In genomic region chr4:129879206-129879780, GRCm38 (mm10) we compare ENCODE assay signal across 26 mouse cellular contexts. TPM values are rescaled to one million over a fixed set of nuclear protein-coding genes. Genes with fewer than 3 reads are reported as not detected.
DNase-seq lines count a peak whose midpoint lies in the region; ATAC-seq lines count a peak whose summit lies in the region.
"Had no signal": no experiment of that assay in that cellular context is flagged by ENCODE, and none has a peak within 500 bp of the region (broad histone marks: within the 10 kb centered on the region; RNA-seq: fewer than 3 reads in every experiment).

No protein-coding gene starts in this region.

- no peak overlapping the region for H3K4me3 ChIP-seq in midbrain, embryonic 10.5 days
- H3K4me3 ChIP-seq in midbrain, embryonic 14.5 days (replicated peaks; ENCODE audit: low read depth, low read length), result no peak overlapping the region
- no peak overlapping the region for H3K4me3 ChIP-seq in embryonic facial prominence, embryonic 14.5 days (ENCODE audit: low read depth, low read length)
- H3K4me3 ChIP-seq: forebrain, embryonic 15.5 days; heart, adult 2 months; heart, embryonic 15.5 days; intestine, embryonic 15.5 days; liver, embryonic 15.5 days; lung, embryonic 15.5 days; megakaryocyte, embryonic 14.5 days; stomach, embryonic 15.5 days had no signal

- no peaks in the 10 kb centered on the region for H3K36me3 ChIP-seq in midbrain, embryonic 10.5 days
- no peaks in the 10 kb centered on the region for H3K36me3 ChIP-seq in midbrain, embryonic 14.5 days (ENCODE audit: control insufficient read depth, insufficient read depth, low read length)
- H3K36me3 ChIP-seq in embryonic facial prominence, embryonic 14.5 days (ENCODE audit: control insufficient read depth, insufficient read depth, low read length), result no peaks in the 10 kb centered on the region
- H3K36me3 ChIP-seq: forebrain, embryonic 15.5 days; heart, embryonic 15.5 days; intestine, embryonic 15.5 days; liver, embryonic 15.5 days; lung, embryonic 15.5 days; stomach, embryonic 15.5 days had no signal

- 58% methylated on average over 4 of the region's 4 CpGs for WGBS in midbrain, embryonic 10.5 days
- 66% methylated on average over 4 of the region's 4 CpGs for WGBS in midbrain, embryonic 14.5 days
- 40% methylated on average over 4 of the region's 4 CpGs for WGBS in embryonic facial prominence, embryonic 14.5 days

- H3K4me2 ChIP-seq in midbrain, embryonic 14.5 days (ENCODE audit: low read length), result no peak overlapping the region
- no peak overlapping the region for H3K4me2 ChIP-seq in embryonic facial prominence, embryonic 14.5 days (ENCODE audit: low read depth, low read length)
- H3K4me2 ChIP-seq: forebrain, embryonic 15.5 days; heart, embryonic 15.5 days; intestine, embryonic 15.5 days; liver, embryonic 15.5 days; lung, embryonic 15.5 days; stomach, embryonic 15.5 days had no signal

- no peak for ATAC-seq in midbrain, embryonic 14.5 days (ENCODE audit: low FRiP score, low TSS enrichment)
- no peak for ATAC-seq in embryonic facial prominence, embryonic 14.5 days (ENCODE audit: low read depth)
- ATAC-seq: forebrain, embryonic 15.5 days; hindbrain, embryonic 16.5 days; intestine, embryonic 15.5 days had no signal

- H3K27ac ChIP-seq in midbrain, embryonic 10.5 days (replicated peaks), result 0 out of 2 replicates have a peak overlapping the region, but pooled peaks have one; percentile 23
- H3K27ac ChIP-seq in midbrain, embryonic 14.5 days (replicated peaks; ENCODE audit: low read depth, low read length), result no peak overlapping the region
- peak overlapping the region; percentile 57 for H3K27ac ChIP-seq in embryonic facial prominence, embryonic 14.5 days (replicated peaks; ENCODE audit: low read depth, low read length)
- H3K27ac ChIP-seq: forebrain, embryonic 15.5 days; heart, adult 2 months; heart, embryonic 15.5 days; intestine, embryonic 15.5 days; liver, embryonic 15.5 days; lung, embryonic 15.5 days; stomach, embryonic 15.5 days had no signal

- H3K27me3 ChIP-seq in midbrain, embryonic 10.5 days (ENCODE audit: low read depth, poor library complexity, severe bottlenecking), result no peaks in the 10 kb centered on the region
- no peaks in the 10 kb centered on the region for H3K27me3 ChIP-seq in midbrain, embryonic 14.5 days (ENCODE audit: control insufficient read depth, insufficient read depth, low read length)
- no peaks in the 10 kb centered on the region for H3K27me3 ChIP-seq in embryonic facial prominence, embryonic 14.5 days (replicated peaks; ENCODE audit: control insufficient read depth, insufficient read depth, low read length)
- H3K27me3 ChIP-seq: forebrain, embryonic 15.5 days; heart, embryonic 15.5 days; intestine, embryonic 15.5 days; liver, embryonic 15.5 days; lung, embryonic 15.5 days; megakaryocyte, embryonic 14.5 days; stomach, embryonic 15.5 days had no signal

- no peak overlapping the region for H3K9ac ChIP-seq in midbrain, embryonic 14.5 days (replicated peaks; ENCODE audit: low read length)
- H3K9ac ChIP-seq in embryonic facial prominence, embryonic 14.5 days (ENCODE audit: low read depth, low read length), result no peak overlapping the region
- H3K9ac ChIP-seq: forebrain, embryonic 15.5 days; heart, embryonic 15.5 days; intestine, embryonic 15.5 days; liver, embryonic 15.5 days; lung, embryonic 15.5 days; stomach, embryonic 15.5 days had no signal

- peaks cover 51% of the 10 kb centered on the region for H3K4me1 ChIP-seq in midbrain, embryonic 10.5 days
- peaks cover 19% of the 10 kb centered on the region for H3K4me1 ChIP-seq in midbrain, embryonic 14.5 days (ENCODE audit: control insufficient read depth, insufficient read depth, low read length)
- peaks cover 48% of the 10 kb centered on the region for H3K4me1 ChIP-seq in embryonic facial prominence, embryonic 14.5 days (ENCODE audit: control insufficient read depth, insufficient read depth, low read length)

- DNase-seq in midbrain, embryonic 10.5 days (ENCODE audit: low spot score), result no peak
- no peak for DNase-seq in midbrain, embryonic 14.5 days
- peak; percentile 25 for DNase-seq in adipocyte (ENCODE audit: low spot score)
- no peak for DNase-seq in embryonic facial prominence, embryonic 14.5 days (ENCODE audit: low spot score)
- peak; percentile 72 to 73 for DNase-seq in spleen, postnatal 36 days (ENCODE audit: low spot score in 2 of 2)
- no peak for DNase-seq in urinary bladder, postnatal 4 days (ENCODE audit: low spot score in 2 of 2)
- no peak for DNase-seq in kidney, postnatal 14 days
- DNase-seq: adrenal gland, postnatal 14 days; cerebellum, adult 2 months; gastrocnemius, postnatal 14 days; heart, adult 2 months; heart, postnatal 4 days; kidney, adult 9 months; kidney, postnatal 36 days; lung, postnatal 36 days; thymus, adult 18-20 months; thymus, postnatal 4 days had no signal

- H3K9me3 ChIP-seq in midbrain, embryonic 10.5 days (replicated peaks), result no peaks in the 10 kb centered on the region
- no peaks in the 10 kb centered on the region for H3K9me3 ChIP-seq in midbrain, embryonic 14.5 days (ENCODE audit: control insufficient read depth, low read length)
- H3K9me3 ChIP-seq in embryonic facial prominence, embryonic 14.5 days (ENCODE audit: control insufficient read depth, low read length), result no peaks in the 10 kb centered on the region
- H3K9me3 ChIP-seq: forebrain, embryonic 15.5 days; heart, embryonic 15.5 days; intestine, embryonic 15.5 days; liver, embryonic 15.5 days; lung, embryonic 15.5 days; megakaryocyte, embryonic 14.5 days; stomach, embryonic 15.5 days had no signal

RNA-seq across cellular contexts. Expression of gene Spocd1, which starts 49.8 kb away (rescaled TPM):
- polyA plus RNA-seq in midbrain, embryonic 10.5 days (2016; fragmentation: Nextera tagmentation; extraction: Ambion mirVana), result not detected in 2 replicates
- 0.16 TPM in 1 of 2 replicates, not detected in the other for polyA plus RNA-seq in midbrain, embryonic 14.5 days (2014; fragmentation: Nextera tagmentation; extraction: Ambion mirVana)
- 0.08 TPM in 1 of 2 replicates, not detected in the other for polyA plus RNA-seq in embryonic facial prominence, embryonic 14.5 days (2014; fragmentation: Nextera tagmentation; extraction: Ambion mirVana)
- polyA plus RNA-seq: forebrain, embryonic 15.5 days; heart, adult 2 months; hindbrain, embryonic 16.5 days; intestine, embryonic 15.5 days; liver, embryonic 15.5 days; neural tube, embryonic 14.5 days had no signal

Comparison
In these comparisons a context has a peak if more than half of its experiments do, and no peak if none do; other contexts are left out.
1. DNase-seq: peak in adipocyte (single experiment) and spleen, postnatal 36 days (2 of 2); none in midbrain, embryonic 10.5 days (single experiment), midbrain, embryonic 14.5 days (single experiment), embryonic facial prominence, embryonic 14.5 days (single experiment), urinary bladder, postnatal 4 days (0 of 2) and kidney, postnatal 14 days (single experiment).